Mouse (Mus musculus) bone marrow macrophage, adult 2 months (primary cell): ENCODE measurements around the gene Prdm1. TPM values are rescaled to one million over a fixed set of nuclear protein-coding genes. Genes with fewer than 3 reads are reported as not detected.

Experiments
- H3K27ac ChIP-seq: 2 replicates; pipeline ENCODE4 v1.5.1; 2012; ENCODE audit warnings: low read depth, low read length; ENCODE audit not compliant: insufficient read depth
- H3K4me1 ChIP-seq: 2 replicates; pipeline ENCODE4 v1.6.1; 2012; ENCODE audit warnings: low read length; ENCODE audit not compliant: control insufficient read depth, insufficient read depth
- H3K4me3 ChIP-seq: 2 replicates; pipeline ENCODE4 v1.5.1; 2012; ENCODE audit warnings: mild to moderate bottlenecking, low read length, moderate library complexity; ENCODE audit not compliant: insufficient read depth
- CTCF ChIP-seq: IDR thresholded peaks from 2 replicates; pipeline ENCODE4 v1.5.1; 2012; ENCODE audit warnings: low read depth, mild to moderate bottlenecking, low read length, moderate library complexity
- POLR2A ChIP-seq: IDR thresholded peaks from 2 replicates; pipeline ENCODE4 v1.6.1; 2012; ENCODE audit warnings: mild to moderate bottlenecking, low read depth, low read length, borderline replicate concordance
- polyA plus RNA-seq: library from polyadenylated mRNA; stranded (reverse); fragments of >200 nt; gene quantifications from 2 replicates; pipeline ENCODE4 v1.2.4, GENCODE M21; 2012; ENCODE audit not compliant: missing spikeins, insufficient read depth, insufficient read length

Prdm1 gene
- polyA plus RNA-seq, 1 experiment, result 15.8 TPM

DNA sequence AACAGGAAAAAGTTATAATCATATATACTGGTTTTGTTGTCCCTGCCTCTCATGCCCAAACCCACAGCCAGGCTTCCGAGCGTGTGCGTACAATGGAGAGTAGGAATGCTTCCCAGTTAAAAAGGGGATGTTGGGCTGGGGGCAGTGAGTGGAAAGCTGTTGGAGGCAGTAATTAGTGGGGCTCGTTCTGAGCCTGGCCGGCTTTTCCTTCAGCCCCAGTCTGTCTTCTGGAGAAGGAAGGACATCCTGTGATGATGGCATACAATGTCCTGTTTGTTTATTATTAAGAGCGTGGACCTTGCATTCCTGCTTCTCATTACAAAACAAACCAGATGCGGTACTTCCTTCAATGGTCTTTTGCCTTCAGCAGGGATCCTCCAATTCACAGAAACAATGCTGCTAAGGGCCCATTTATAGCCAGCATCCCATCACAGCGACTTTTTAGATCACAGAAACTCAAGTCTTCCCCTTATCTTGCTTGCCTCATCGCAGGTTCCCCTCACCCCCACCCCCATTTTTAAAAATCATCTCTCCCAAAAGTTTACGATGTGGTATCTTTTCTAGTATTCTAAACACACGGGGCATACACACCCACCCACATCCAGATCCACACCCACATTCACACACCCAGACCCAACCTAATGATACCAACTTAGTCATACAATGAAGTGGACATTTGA, 68.8 kb downstream of the Prdm1 start:
- Histone ChIP-seq H3K4me1 (peaks cover 16% of the 10 kb centered on the region), H3K4me3 (peak overlapping the region; percentile 78), H3K27ac (peak overlapping the region; percentile 72)
- TF ChIP-seq POLR2A (no peak), CTCF (no peak)

DNA sequence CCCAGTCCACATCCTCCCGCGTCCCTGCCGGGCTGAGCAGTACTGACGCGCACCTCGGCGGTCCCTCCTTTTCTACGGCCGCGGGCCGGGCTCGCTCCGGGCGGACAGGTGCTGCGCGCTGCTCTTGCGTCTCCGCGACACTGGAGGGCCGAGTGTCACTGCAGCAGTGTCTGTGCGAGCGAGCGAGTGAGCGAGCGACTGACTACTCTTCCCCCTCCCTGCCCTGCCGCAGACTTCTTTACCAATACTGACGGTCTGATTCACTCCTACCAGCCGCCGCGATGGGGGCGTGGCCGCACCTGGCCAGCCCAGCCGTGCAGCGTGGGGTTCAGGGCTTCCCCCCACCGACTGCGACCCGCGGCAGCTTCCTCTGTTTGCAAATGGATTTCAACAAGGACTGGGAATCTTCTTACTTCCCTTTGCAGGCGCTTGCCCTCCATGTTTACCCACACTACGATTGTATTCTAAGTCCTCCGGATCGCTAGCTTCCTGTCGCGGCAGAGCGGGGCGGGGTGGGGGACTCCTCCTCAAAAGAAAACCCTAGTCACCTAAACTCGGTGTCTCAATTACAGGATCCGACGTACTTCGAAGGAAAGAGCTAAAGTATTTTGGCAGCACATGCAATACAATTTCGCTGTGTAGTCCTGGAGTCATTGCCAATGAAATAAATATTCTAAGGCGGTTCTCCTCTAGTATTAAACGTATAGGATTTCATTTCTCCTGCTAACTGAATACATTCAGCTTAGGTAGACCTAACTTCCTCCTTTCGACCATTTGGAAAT, 69.6 kb downstream of the Prdm1 start:
- peak overlapping the region; percentile 78 for H3K4me3 ChIP-seq
- TF ChIP-seq POLR2A (no peak), CTCF (no peak)
- peaks cover 16% of the 10 kb centered on the region for H3K4me1 ChIP-seq
- peak overlapping the region; percentile 72 for H3K27ac ChIP-seq

DNA sequence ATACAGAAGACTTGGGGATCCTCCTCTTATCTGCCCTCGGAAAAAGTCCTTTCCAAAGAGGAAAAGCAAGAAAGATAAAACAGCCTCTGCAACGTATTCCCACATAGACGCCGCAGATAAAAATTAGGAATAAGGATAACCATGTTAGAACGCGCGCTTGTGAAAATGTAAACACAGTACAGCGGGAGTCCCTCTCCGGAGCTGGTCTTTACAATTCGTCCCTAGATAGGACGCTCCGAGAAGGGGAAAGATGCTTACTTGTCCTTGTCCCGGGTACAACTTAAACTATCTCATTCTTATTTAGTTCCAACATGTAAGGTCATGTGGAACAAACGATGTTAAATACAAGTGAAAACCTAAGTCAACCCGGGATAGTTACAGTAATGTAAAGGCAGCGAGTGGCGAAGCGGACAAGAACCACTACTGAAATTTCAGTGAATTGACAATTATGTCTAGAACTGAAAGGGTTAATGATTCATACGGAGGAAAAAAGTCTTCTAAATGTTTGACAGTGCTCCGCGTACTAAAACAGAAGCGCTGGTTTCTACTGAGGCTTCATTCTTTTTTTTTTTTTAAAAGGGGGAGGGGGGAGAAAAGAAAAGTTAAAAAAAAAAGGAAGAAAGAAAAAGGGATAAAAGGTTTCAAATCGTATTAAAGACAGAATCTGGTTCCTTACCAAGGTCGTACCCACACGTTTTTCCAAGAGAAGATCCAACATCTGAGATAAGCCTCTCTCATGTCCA, 70.3 kb downstream of the Prdm1 start:
- H3K4me3 ChIP-seq, result peak overlapping the region; percentile 78
- peak overlapping the region; percentile 72 for H3K27ac ChIP-seq
- TF ChIP-seq CTCF (no peak), POLR2A (no peak)
- H3K4me1 ChIP-seq, result peaks cover 16% of the 10 kb centered on the region

DNA sequence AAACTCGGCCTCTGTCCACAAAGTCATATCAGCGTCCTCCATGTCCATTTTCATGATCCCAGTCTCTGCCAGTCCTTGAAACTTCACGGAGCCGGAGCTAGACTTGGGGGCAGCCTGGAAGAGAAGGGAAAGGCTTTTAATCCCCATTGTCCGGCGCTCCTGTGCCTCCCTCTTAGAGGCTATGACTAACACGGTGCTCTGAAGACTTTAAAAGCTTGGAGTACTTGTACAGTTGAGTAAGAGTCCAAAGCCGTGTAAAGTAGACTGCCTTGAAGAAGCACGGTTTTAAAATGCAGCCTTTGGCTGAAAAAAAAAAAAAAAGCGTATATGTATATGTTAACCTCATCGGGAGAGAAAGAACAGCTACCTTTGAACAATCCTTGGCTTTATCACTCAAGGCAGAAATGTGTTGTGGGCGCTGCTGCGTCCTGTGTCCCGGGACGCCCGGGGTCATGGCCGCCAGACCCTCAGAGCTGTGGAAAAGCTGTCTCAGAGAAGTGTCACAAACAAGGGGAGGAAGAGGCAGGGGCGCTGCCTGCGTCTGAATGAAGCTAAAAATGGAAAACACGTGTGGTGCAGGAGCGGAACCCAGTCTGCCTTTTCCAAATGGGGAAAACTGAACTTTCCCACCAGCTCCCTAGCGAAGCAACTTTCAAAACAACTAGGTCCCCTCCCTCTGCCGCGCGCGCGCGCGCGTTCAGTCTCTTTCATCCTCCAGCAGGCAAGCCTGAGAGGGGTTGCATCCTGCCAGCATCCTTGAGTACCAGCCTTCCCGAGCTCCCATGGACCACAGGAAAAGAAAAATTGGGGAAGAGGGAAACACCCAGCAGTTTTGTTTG, 71.3 kb downstream of the Prdm1 start:
- H3K27ac ChIP-seq, result no peak overlapping the region

DNA sequence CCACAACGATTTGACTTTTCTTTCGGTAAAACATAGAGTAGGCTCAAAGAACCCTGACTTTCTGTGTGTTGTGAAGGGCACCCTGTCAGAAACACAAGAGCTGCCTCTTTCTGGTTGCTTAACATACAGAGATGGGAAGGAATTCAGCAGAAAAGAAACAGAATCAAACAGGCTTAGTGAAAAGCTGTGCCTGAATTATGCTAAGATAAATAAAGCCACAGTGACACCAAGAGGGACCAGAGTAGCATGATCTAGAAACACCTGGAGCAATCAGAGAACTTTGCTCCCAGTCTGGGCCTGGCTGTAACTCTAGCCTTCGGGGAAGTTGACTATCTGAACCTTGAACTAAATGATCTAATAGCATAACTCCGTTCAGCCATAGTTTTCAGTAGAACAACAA, 73.5 kb downstream of the Prdm1 start:
- Histone ChIP-seq H3K4me3 (no peak overlapping the region), H3K4me1 (peaks cover 19% of the 10 kb centered on the region), H3K27ac (no peak overlapping the region)
- TF ChIP-seq CTCF (no peak), POLR2A (no peak)

More for the DNA sequence above, 71.3 kb downstream of the Prdm1 start:
- peak overlapping the region; percentile 78 for H3K4me3 ChIP-seq
- peaks cover 16% of the 10 kb centered on the region for H3K4me1 ChIP-seq
- TF ChIP-seq CTCF (no peak), POLR2A (no peak)

DNA sequence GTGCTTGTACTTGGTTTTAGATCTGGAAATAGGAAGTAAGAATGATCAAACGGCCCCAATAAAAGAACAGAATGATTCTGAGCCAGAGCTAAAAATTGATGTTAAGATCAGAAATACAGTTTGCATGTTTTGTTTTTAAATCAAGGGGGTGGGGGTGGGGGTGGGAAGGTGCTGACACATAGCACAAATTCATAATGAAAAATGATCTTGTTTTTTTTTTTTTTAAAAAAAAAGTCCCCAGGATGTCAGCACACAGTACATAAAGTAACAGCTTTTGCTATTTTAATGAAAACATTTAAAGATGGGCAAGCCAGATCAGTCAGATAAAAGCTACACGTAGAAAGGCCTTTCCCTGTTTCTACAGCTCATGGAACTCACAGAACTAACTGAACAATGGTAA, 74.2 kb downstream of the Prdm1 start:
- H3K27ac ChIP-seq, result no peak overlapping the region
- TF ChIP-seq CTCF (no peak), POLR2A (no peak)
- H3K4me1 ChIP-seq, result peaks cover 19% of the 10 kb centered on the region
- H3K4me3 ChIP-seq, result no peak overlapping the region

DNA sequence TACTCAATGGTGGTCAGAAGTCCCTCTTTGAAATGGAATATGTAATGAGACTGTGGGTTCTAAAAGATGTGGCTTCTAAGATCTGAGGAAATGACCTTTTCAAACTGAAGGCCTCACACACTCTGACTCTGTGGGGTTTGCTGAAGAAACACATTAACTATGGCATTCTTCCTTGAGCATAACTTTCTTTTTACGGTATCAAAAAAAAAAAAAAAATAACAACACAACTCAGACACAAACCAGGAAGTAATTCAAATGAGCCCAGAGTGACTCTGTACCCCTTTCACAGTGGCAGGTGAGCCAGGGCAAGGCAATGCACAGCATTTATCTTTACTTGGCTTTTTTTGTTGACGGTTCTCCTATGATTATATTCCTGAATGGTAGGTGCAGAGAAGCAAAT, 77.5 kb downstream of the Prdm1 start:
- no peak overlapping the region for H3K4me3 ChIP-seq
- peaks cover 28% of the 10 kb centered on the region for H3K4me1 ChIP-seq
- TF ChIP-seq POLR2A, result no peak
- no peak for TF ChIP-seq CTCF
- no peak overlapping the region for H3K27ac ChIP-seq

DNA sequence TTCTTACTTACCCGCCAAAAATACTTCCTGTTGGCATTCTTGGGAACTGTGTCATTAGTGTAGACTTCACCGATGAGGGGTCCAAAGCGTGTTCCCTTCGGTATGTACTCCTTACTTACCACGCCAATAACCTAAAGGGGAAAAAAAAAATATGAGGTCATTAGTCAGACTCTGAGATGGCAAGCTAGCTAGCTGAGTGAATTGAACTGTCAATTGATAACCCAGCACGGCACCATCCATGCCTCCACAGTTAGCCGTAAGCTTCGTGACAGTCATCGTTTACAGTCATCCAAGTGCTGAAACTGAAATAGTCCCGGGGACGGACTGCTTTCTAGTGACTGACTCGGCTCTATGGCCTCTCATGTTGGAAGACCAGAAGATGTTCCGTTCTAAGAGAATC, 78.2 kb downstream of the Prdm1 start:
- peaks cover 28% of the 10 kb centered on the region for H3K4me1 ChIP-seq
- H3K27ac ChIP-seq, result no peak overlapping the region
- TF ChIP-seq CTCF (no peak), POLR2A (no peak)
- H3K4me3 ChIP-seq, result no peak overlapping the region

DNA sequence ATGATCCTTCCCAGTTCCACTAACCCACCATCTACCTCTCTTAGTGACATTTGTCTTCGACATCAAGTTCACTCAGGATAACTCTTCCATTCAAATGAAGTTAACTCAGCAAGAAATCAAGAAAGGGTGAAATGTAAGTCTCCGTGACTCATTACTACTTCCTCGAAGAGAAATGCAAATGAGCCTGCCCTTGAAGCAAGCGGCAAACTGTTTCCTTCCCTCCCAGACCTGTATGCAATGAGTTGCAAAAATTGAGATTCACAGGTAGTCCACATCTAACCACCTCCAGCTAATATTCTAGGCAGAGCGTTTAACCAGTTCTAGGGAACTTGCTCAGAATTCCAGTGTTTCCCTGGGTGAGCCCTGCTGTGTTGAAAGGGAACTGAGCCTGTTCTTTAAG, 78.6 kb downstream of the Prdm1 start:
- TF ChIP-seq CTCF (no peak), POLR2A (no peak)
- H3K27ac ChIP-seq, result no peak overlapping the region
- H3K4me1 ChIP-seq, result peaks cover 28% of the 10 kb centered on the region
- H3K4me3 ChIP-seq, result no peak overlapping the region

DNA sequence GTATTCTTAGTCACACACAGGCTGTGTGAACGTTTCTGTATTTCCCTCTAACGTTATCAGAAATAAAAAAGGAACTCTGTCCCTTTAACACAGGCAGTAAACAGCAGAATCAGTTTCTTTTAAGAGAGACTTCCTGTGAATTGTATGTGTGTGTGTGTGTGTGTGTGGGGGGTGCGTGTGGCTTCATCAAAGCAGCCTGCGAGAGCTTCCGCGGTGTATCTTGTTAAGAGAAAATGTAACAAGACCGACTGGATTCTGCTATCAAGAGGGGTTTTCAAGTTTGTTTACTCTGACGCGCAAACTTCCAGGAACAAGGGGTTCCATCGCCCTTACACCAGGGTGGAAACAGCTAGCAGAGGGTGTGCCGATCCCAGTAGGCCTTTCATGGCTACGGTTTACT, 80.1 kb downstream of the Prdm1 start:
- Histone ChIP-seq H3K4me3 (no peak overlapping the region), H3K4me1 (peaks cover 25% of the 10 kb centered on the region), H3K27ac (no peak overlapping the region)
- TF ChIP-seq POLR2A (no peak), CTCF (no peak)
